Mouse (Mus musculus): ENCODE measurements around the gene Tuba8. TPM values are rescaled to one million over a fixed set of nuclear protein-coding genes. Genes with fewer than 3 reads are reported as not detected.

Tuba8 gene
- total RNA-seq, 2 experiments from 2014 or later: 78.5 to 115 TPM

DNA sequence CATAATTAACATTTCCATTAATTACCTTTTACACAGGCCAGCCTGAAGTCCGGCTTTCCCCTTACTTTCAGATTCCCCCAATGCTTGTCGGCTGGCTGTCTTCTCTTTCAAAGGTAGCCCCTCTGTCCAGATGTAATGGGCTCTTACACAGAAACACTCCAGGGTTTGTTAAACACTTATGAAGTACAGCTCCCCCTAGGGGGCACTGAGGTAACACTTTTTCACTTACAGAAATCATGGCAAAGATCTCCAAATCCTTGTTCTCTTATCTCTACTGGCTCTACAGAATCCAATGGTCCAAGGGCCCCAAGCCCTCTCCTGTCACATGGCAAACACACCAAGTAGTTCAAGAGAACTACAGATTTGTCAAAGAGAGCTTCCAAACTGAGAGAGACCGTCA is 63.9 kb downstream of the Tuba8 start:
- DNase-seq: peak; percentile 9 to 26
- intact Hi-C loops (cut with DNase I): loop anchor here (5.0 kb wide), 2 partner anchors 63 to 1033 kb away; partner anchors contain the start of gene M6pr

Other genes starting within 250 kb of the Tuba8 start
- 100 to 1,000 TPM; 114 to 124 TPM for gene Mical3, start 79.7 kb upstream of the Tuba8 start, total RNA-seq (2021)
- gene Pex26, start 27.0 kb upstream of the Tuba8 start, total RNA-seq (2021): 1 to 10 TPM; 8.1 to 8.4 TPM
- 1 to 10 TPM in 1 of 2 experiments, under 1 TPM in 1; 0.86 to 1.0 TPM for gene Usp18, start 35.2 kb downstream of the Tuba8 start, total RNA-seq (2021)
- 1 to 10 TPM in 1 of 2 experiments, under 1 TPM in 1; 0.19 to 1.3 TPM for gene Slc6a13, start 89.5 kb downstream of the Tuba8 start, total RNA-seq (2021)
- gene Slc6a12, start 132.4 kb downstream of the Tuba8 start, total RNA-seq (2021): not detected